Mouse (Mus musculus) effector memory CD4-positive, alpha-beta T cell, adult 7 months (primary cell): ENCODE measurements around the gene A630023A22Rik. TPM values are rescaled to one million over a fixed set of nuclear protein-coding genes. Genes with fewer than 3 reads are reported as not detected.

ENCODE experiments used
- polyA plus RNA-seq: library from polyadenylated mRNA; unstranded; fragments of 100-300 nt; shearing (Covaris generic); gene quantifications from one replicate; pipeline ENCODE4 v1.2.1, GENCODE M21; 2017

Gene A630023A22Rik
- polyA plus RNA-seq = 0.85 TPM

GRCm38 (mm10) chr14:34102601-34103000 is at the start of gene A630023A22Rik:
TSS of gene A630023A22Rik (minus strand) at chr14:34102754.

GRCm38 (mm10) chr14:34152342-34152741 is 49.8 kb upstream of the A630023A22Rik start, which contains the start of gene Npy4r:
TSS of gene Npy4r (minus strand) at chr14:34152489.

GRCm38 (mm10) chr14:34085731-34086130 is 16.8 kb downstream of the A630023A22Rik start, which contains the start of gene Anxa8:
TSS of gene Anxa8 (plus strand) at chr14:34085981.

GRCm38 (mm10) chr14:34052516-34052915 is 50.0 kb downstream of the A630023A22Rik start, which contains the start of gene Antxrl:
TSS of gene Antxrl (plus strand) at chr14:34052707.

GRCm38 (mm10) chr14:34016381-34016780 is 86.2 kb downstream of the A630023A22Rik start, which contains the start of gene Gm5460:
TSS of gene Gm5460 (plus strand) at chr14:34016758.

GRCm38 (mm10) chr14:34015063-34015462 is 87.5 kb downstream of the A630023A22Rik start, which contains the start of gene Gm30083:
TSS of gene Gm30083 (minus strand) at chr14:34015182.

Other genes starting within 250 kb of the A630023A22Rik start
- gene Gdf10, start 179.2 kb downstream of the A630023A22Rik start, polyA plus RNA-seq = not detected
- not detected for gene Gdf2, start 161.7 kb downstream of the A630023A22Rik start, polyA plus RNA-seq
- gene Rbp3, start 148.8 kb downstream of the A630023A22Rik start, polyA plus RNA-seq = not detected
- gene Zfp488, start 124.0 kb downstream of the A630023A22Rik start, polyA plus RNA-seq = 0.40 TPM
- gene Gm30083, start 87.6 kb downstream of the A630023A22Rik start, polyA plus RNA-seq = not detected
- gene Gm5460, start 86.0 kb downstream of the A630023A22Rik start, polyA plus RNA-seq = not detected
- not detected for gene Antxrl, start 50.0 kb downstream of the A630023A22Rik start, polyA plus RNA-seq
- not detected for gene Anxa8, start 16.8 kb downstream of the A630023A22Rik start, polyA plus RNA-seq
- not detected for gene Npy4r, start 49.7 kb upstream of the A630023A22Rik start, polyA plus RNA-seq
- not detected for gene Gprin2, start 98.9 kb upstream of the A630023A22Rik start, polyA plus RNA-seq
- gene Syt15, start 116.8 kb upstream of the A630023A22Rik start, polyA plus RNA-seq = 1.0 TPM
- 22.7 TPM for gene Shld2, start 207.7 kb upstream of the A630023A22Rik start, polyA plus RNA-seq
- gene Glud1, start 208.0 kb upstream of the A630023A22Rik start, polyA plus RNA-seq = 119 TPM